Mouse (Mus musculus) monocyte, adult 5-6 weeks (primary cell): Measurements from ENCODE around the gene Anxa4. TPM values are rescaled to one million over a fixed set of nuclear protein-coding genes. Genes with fewer than 3 reads are reported as not detected.

ENCODE experiments used
- ATAC-seq: fragments of 153-309, 156-312 bp; replicated peaks from 2 replicates; pipeline ENCODE4 v1.8.0; 2017; ENCODE audit warnings: mild to moderate bottlenecking; ENCODE audit not compliant: low TSS enrichment, insufficient number of reproducible peaks, severe bottlenecking, poor library complexity, low FRiP score
- total RNA-seq: library from RNA; stranded (forward); fragments of 200-1000, 200-491, 200-594 nt; gene quantifications from 3 replicates; pipeline ENCODE4 v1.2.3, GENCODE M21; 2017

The Anxa4 gene
- 28.8 to 34.7 TPM (median 33.1 TPM) in 3 replicates for total RNA-seq

GRCm38 (mm10) chr6:86793021-86793815 is at the start of gene Anxa4:
TSS of gene Anxa4 (minus strand) at chr6:86793584.
- ATAC-seq = peak; percentile 69

DNA sequence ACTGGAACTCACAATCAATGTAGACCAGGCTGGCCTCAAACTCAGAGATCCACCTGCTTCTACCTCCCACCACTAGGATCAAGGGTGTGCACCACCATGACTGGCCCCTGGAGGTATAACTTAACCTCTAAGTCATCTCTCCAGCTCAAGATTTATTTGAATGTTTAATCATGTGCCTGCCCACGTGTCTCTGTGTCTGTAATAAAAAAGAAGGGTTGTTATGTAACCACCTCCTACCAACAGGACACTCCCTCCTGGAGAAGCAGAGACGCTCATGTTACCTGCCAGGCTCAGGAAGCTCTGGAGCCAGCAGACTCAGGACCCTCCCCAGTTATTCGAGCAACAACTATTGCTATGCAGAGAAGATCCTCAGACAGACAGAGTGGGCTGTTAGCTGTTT is 48.6 kb upstream of the Anxa4 start:
- ATAC-seq = no peak

- ATAC-seq = no peak
Observed at GRCm38 (mm10) chr6:86839089-86839488, 45.7 kb upstream of the Anxa4 start.

DNA sequence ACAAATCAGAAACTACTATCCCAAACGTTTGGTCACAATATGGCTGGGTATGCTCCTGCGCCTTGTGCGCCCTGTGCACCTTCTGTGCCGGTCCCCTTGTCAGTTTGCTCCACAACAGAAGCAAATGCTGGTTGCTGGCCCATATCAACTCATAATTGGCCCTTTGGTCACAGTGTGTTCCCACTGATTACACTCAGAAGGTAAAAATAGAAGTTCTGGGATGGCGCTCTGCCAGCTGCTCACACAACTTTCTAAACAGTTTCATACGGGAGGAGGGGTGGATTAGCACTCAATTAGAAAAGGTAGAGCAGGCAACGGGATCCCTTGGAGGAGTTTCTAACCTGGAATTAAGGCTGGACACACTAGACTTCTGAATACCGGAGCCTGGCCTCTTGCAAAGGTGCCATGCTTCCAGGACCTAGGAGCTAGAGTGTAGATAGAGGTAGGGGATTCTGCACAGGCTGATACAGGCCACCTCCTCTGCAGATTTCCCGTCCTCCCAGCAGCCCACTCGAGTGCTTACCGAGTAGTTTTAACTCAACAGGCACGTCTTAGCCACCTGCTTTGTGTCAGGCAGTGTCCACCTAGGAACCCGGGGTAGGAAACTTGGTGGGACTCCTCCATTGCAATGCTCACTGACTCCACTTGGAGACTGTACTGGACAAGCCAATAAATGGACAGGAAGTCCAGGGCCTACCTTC is 39.6 kb upstream of the Anxa4 start:
- no peak for ATAC-seq

DNA sequence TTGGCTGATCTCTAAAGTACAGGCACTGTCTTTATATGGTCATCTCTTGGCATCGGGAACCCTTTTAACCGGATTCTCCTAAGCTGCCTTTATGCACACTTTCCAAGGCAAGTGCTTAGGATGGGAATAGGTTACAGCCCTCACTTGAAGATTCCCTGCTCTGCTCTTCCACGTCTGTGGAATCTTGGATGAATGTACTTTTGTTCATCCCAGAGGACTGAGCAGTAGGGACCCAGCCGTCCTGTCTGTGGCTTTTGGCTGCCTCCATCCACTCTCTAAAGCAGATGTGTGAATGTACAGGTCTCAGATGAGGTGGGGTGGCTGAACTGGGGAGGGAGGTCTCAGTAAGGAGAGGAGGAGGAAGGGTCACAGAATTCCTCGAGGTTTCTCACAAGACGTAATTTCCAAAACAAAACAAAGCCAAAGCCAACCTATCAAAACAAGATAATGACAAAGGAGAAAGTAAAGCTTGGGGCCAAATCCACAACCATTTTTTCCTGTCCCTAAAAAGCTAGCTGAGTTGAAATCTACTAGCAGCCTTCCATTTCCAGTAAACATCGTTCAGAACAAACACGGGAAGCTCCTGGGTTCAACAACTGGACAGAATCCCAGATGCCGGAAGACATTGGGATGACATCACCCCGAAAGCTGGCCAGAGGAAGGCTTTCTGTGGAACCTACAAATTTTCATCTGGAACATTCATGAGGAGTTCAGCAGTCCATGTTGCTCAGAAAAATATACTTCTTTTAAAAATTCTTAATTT is 37.5 kb upstream of the Anxa4 start:
- ATAC-seq = no peak

DNA sequence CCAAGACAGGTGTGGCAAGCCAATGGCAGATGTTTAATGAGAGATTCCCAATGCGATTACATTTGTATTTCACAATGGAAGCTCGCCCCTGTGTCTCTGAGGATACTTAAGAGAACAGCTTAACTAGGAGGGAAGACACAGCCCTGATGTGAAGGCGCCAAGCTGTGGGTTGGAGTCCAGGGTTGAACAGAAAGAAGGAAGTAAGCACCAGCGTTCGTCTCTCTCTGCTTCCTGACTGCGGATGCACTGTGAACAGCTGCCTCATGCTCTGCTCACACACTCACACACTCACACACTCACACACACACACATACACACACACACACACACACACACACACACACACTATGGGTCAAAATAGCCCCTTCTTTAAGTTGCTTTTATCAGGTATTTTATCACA is 36.4 kb upstream of the Anxa4 start:
- no peak for ATAC-seq

- no peak for ATAC-seq
Observed at GRCm38 (mm10) chr6:86827432-86827831, 34.0 kb upstream of the Anxa4 start.

DNA sequence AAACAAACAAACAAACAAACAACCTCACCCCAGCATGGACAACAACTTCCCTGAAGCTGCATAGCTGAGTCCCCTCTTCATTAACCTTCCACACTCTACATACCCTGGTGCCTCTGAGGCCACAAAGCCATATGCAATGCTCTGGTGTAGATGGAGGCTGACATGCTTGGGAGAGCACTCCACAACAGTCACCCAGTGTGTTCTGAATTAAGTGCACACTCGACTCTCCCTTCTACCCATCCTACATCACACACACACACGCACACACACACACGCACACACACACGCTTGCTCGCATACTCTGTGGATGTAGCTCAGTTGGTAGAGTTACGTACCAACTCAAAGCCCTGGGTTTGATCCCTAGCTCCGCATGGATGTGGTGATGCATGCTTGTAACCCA is 31.0 kb upstream of the Anxa4 start:
- ATAC-seq = no peak

- no peak for ATAC-seq
Observed at GRCm38 (mm10) chr6:86823824-86824223, 30.4 kb upstream of the Anxa4 start.

- ATAC-seq = no peak
Observed at GRCm38 (mm10) chr6:86823051-86823431, 29.7 kb upstream of the Anxa4 start.

- peak; percentile 19; the same call in 1 of the 2 replicates for ATAC-seq
Observed at GRCm38 (mm10) chr6:86822285-86823050, 29.1 kb upstream of the Anxa4 start.

GRCm38 (mm10) chr6:86820690-86821089 is 27.3 kb upstream of the Anxa4 start:
- ATAC-seq = peak; percentile 30; the same call in 1 of the 2 replicates

- no peak for ATAC-seq
Observed at GRCm38 (mm10) chr6:86819926-86820325, 26.5 kb upstream of the Anxa4 start.

- no peak for ATAC-seq
Observed at GRCm38 (mm10) chr6:86818914-86819313, 25.5 kb upstream of the Anxa4 start.

DNA sequence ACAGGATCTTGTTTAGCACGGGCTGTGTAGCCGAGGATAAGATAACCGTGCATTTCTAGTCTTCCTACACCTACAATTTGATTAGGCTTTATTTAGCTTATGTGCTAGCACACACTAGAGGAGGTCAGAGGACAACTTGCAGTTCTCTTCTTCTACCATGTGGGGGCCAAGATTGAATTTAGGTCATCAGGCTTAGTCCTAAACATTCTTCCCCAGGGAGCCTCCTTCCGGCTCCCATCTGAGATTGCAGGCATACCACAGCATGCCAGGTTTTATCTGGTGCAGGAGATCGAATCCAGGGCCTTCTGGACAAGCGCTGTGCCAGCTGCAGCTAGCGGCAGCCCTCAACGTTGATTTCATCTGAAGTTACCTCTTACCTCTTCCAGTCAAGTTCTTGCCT is 23.2 kb upstream of the Anxa4 start:
- no peak for ATAC-seq

GRCm38 (mm10) chr6:86815436-86815835 is 22.1 kb upstream of the Anxa4 start:
- no peak for ATAC-seq

DNA sequence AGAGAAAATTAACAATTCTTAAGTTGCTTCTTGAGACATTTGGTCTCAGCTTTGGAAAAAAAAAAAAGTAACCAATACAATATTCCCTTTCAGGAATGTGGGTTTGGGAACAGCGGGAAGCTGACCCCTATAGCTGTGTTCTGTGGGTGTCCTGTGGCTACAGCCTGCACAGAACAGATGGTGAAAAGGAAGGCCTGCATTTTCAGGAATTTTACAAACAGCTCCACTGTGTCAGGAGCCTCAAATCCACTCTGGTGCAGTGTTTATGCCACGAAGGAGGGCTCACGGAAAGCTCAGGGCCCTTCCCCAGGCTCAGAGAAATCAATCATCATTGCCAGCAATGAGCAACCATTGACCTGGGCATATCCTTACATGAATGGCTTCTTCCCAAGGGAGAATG is 21.5 kb upstream of the Anxa4 start:
- ATAC-seq = no peak

- no peak for ATAC-seq
Observed at GRCm38 (mm10) chr6:86813341-86813740, 20.0 kb upstream of the Anxa4 start.

- ATAC-seq = no peak
Observed at GRCm38 (mm10) chr6:86812919-86813318, 19.5 kb upstream of the Anxa4 start.
